Mouse (Mus musculus) lung, postnatal 0 days (tissue): ENCODE results near the gene Cisd2. TPM values are rescaled to one million over a fixed set of nuclear protein-coding genes. Genes with fewer than 3 reads are reported as not detected.

Experiments
- ATAC-seq: fragments of 200-750 bp; cut with Nextera tagmentation; 2 replicates; pipeline ENCODE4 v1.8.0; 2017; ENCODE audit warnings: moderate library complexity
- DNase-seq: peaks from one replicate; pipeline ENCODE4 v3.0.0-alpha.2; 2016; ENCODE audit warnings: low spot score
- H3K27ac ChIP-seq: fragments of 300-500 bp; sonication (generic); 2 replicates; pipeline ENCODE4 v1.5.1; 2014; ENCODE audit warnings: antibody characterized with exemption, mild to moderate bottlenecking, low read length, mixed read lengths
- H3K27me3 ChIP-seq: fragments of 300-500 bp; sonication (generic); replicated peaks from 2 replicates; pipeline ENCODE4 v1.6.1; 2014; ENCODE audit warnings: low read length, mixed read lengths; ENCODE audit not compliant: insufficient read depth
- H3K36me3 ChIP-seq: fragments of 300-500 bp; sonication (generic); 2 replicates; pipeline ENCODE4 v1.6.1; 2014; ENCODE audit warnings: low read length, mixed read lengths; ENCODE audit not compliant: insufficient read depth
- H3K4me1 ChIP-seq: fragments of 300-500 bp; sonication (generic); 2 replicates; pipeline ENCODE4 v1.6.1; 2014; ENCODE audit warnings: antibody characterized with exemption, low read depth, low read length, mixed read lengths; ENCODE audit not compliant: insufficient read depth
- H3K4me2 ChIP-seq: fragments of 300-500 bp; sonication (generic); replicated peaks from 2 replicates; pipeline ENCODE4 v1.6.1; 2014; ENCODE audit warnings: low read depth, mild to moderate bottlenecking, low read length, moderate library complexity, mixed read lengths
- H3K4me3 ChIP-seq: fragments of 300-500 bp; sonication (generic); 2 replicates; pipeline ENCODE4 v1.5.1; 2014; ENCODE audit warnings: low read depth, low read length
- H3K9ac ChIP-seq: fragments of 300-500 bp; sonication (generic); replicated peaks from 2 replicates; pipeline ENCODE4 v1.6.1; 2014; ENCODE audit warnings: low read depth, mild to moderate bottlenecking
- H3K9me3 ChIP-seq: fragments of 300-500 bp; sonication (generic); 2 replicates; pipeline ENCODE4 v1.6.1; 2016; ENCODE audit warnings: low read length, mixed read lengths
- CTCF ChIP-seq: IDR thresholded peaks from 2 replicates; pipeline ENCODE4 v1.5.1; 2016; ENCODE audit warnings: antibody characterized with exemption, mild to moderate bottlenecking
- EP300 ChIP-seq: IDR thresholded peaks from 2 replicates; pipeline ENCODE4 v1.6.1; 2016; ENCODE audit warnings: antibody characterized with exemption, mild to moderate bottlenecking, control low read depth
- WGBS: fragments of 180-500 bp; shearing (Covaris S2); extraction: QIAGEN DNeasy Blood & Tissue Kit; methylation state at CpG from one replicate; pipeline ENCODE4 v1.1.7; 2014; 5-methylcytosine and 5-hydroxymethylcytosine counted together
- polyA plus RNA-seq: library from polyadenylated mRNA; unstranded; fragments of >200 nt; fragmentation: Nextera tagmentation; extraction: Ambion mirVana; gene quantifications from 2 replicates; pipeline ENCODE4 v1.2.1, GENCODE M21; 2015

The Cisd2 gene
- polyA plus RNA-seq, 1 experiment from 2014 or later: 34.8 TPM

DNA sequence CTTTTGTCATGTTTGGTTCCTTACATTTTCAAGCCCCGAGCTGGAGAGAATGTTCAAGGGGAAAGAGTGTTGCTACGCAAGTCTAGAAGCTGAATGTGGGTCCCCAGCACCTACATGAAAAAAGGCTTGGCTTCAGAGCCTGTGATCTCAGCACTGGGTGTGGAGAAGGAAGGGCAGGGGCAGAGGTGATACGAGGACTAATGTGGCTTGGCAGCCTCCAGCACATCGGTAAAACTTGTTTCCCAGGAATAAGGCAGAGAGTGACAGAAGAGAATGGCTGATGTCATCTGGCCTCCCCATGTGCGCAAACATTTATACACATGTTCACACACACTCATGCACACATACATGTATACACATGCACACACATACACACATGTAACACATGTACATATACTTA, 28.6 kb downstream of the Cisd2 start:
- Histone ChIP-seq H3K27me3 (no peaks in the 10 kb centered on the region), H3K9ac (no peak overlapping the region), H3K4me3 (no peak overlapping the region), H3K4me1 (no peaks in the 10 kb centered on the region), H3K4me2 (no peak overlapping the region), H3K27ac (no peak overlapping the region), H3K9me3 (no peaks in the 10 kb centered on the region), H3K36me3 (no peaks in the 10 kb centered on the region)
- no peak for ATAC-seq
- DNase-seq: no peak
- TF ChIP-seq EP300 (no peak), CTCF (no peak)
- WGBS: 68% methylated on average over 5 of the region's 5 CpGs

DNA sequence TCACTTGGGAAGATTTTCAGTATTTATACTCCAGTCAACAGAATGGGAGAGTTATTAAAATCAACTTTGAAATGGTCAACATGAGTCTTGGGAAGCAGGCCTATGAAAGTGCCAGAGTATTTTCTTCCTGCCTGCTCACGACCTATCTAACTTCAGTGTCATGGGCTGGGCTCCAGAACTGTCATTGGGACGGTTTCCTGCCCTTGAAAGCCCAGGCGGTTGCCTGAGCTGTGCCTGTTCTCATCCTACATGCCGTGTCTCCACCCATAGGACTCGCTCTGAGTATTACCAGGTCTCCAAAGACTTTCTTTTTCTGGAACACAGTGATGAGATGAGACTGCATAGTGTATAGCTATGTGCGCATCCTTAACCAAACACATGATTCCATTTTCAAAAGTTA, 30.5 kb downstream of the Cisd2 start:
- H3K4me1 ChIP-seq: no peaks in the 10 kb centered on the region
- no peaks in the 10 kb centered on the region for H3K36me3 ChIP-seq
- no peak for TF ChIP-seq EP300
- no peak for TF ChIP-seq CTCF
- DNase-seq (no peak), ATAC-seq (no peak)
- WGBS: 50% methylated on average over 6 of the region's 6 CpGs
- no peak overlapping the region for H3K4me3 ChIP-seq
- H3K9me3 ChIP-seq: no peaks in the 10 kb centered on the region
- H3K27me3 ChIP-seq: no peaks in the 10 kb centered on the region
- H3K4me2 ChIP-seq: no peak overlapping the region
- H3K9ac ChIP-seq: no peak overlapping the region
- no peak overlapping the region for H3K27ac ChIP-seq

DNA sequence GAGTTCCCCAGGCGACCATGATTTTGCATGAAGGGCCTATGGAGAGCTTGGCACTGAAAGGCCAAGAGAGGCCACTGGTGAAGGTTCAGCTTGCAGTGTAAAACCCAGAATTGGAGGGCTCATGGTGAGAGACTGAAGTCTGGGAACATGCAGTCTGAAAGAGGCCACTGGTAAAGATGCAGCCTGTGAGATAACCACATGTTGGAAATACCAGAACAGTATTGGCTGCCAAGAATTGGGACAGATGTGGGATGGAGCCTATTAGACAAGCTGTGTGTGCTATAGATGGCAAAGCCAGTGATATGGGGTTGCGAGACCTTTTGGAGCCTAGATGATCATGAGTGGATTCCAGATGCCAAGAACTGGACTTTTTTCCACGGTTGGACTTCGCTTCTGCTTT, 43.9 kb downstream of the Cisd2 start:
- H3K9me3 ChIP-seq: no peaks in the 10 kb centered on the region
- WGBS: 90% methylated on average over 4 of the region's 4 CpGs
- no peak overlapping the region for H3K9ac ChIP-seq
- H3K36me3 ChIP-seq: no peaks in the 10 kb centered on the region
- no peak overlapping the region for H3K4me3 ChIP-seq
- ATAC-seq: no peak
- DNase-seq: no peak
- no peak overlapping the region for H3K4me2 ChIP-seq
- no peak overlapping the region for H3K27ac ChIP-seq
- H3K27me3 ChIP-seq: no peaks in the 10 kb centered on the region
- H3K4me1 ChIP-seq: no peaks in the 10 kb centered on the region
- TF ChIP-seq EP300: no peak
- no peak for TF ChIP-seq CTCF

DNA sequence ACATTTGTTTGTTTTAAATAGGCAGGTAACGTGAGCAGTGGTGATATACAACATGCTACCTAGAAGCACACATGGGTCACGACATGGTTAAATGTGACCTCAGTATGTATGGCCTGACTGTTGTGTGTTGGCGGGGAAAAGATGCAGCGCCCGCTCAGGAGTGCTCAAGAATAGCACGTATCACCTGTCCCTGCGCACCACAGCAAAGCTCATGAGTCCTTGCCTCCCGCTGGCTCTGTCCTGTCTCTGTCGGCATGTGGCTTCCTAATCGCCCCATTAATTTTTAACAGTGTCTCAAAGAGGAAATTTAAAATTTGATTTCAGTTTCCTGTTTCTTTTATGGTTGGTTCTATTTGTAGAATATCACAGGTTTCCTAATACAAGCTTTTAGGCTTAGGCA, 46.3 kb downstream of the Cisd2 start:
- no peaks in the 10 kb centered on the region for H3K9me3 ChIP-seq
- no peaks in the 10 kb centered on the region for H3K36me3 ChIP-seq
- H3K4me3 ChIP-seq: no peak overlapping the region
- no peak for DNase-seq
- no peaks in the 10 kb centered on the region for H3K4me1 ChIP-seq
- no peak overlapping the region for H3K4me2 ChIP-seq
- H3K9ac ChIP-seq: no peak overlapping the region
- WGBS: 70% methylated on average over 10 of the region's 10 CpGs
- TF ChIP-seq EP300: no peak
- no peak for TF ChIP-seq CTCF
- ATAC-seq: no peak
- no peaks in the 10 kb centered on the region for H3K27me3 ChIP-seq
- H3K27ac ChIP-seq: no peak overlapping the region

DNA sequence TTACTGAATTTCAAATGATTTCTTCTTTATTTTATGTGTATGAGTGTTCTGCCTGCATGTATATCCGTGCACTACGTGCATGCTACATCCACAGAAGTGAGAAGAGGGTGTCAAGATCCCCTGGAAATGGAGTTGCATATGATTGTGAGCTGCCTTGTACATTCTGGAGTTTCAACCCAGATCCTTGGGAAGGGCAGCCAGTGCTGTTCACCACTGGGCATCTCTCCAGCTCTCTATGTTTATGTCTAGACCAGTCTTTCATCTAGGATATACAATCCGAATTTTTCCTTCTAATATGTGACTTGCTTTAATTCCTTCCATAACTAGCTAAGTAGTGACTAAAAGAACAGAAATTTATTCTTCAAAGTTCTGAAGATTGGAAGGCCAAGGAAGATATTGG, 47.9 kb downstream of the Cisd2 start:
- WGBS: 57% methylated on average over 3 of the region's 3 CpGs
- Histone ChIP-seq H3K4me1 (no peaks in the 10 kb centered on the region), H3K36me3 (no peaks in the 10 kb centered on the region), H3K27me3 (no peaks in the 10 kb centered on the region), H3K9me3 (no peaks in the 10 kb centered on the region), H3K4me2 (no peak overlapping the region), H3K4me3 (no peak overlapping the region), H3K9ac (no peak overlapping the region), H3K27ac (no peak overlapping the region)
- DNase-seq: no peak
- TF ChIP-seq CTCF (no peak), EP300 (no peak)
- no peak for ATAC-seq

DNA sequence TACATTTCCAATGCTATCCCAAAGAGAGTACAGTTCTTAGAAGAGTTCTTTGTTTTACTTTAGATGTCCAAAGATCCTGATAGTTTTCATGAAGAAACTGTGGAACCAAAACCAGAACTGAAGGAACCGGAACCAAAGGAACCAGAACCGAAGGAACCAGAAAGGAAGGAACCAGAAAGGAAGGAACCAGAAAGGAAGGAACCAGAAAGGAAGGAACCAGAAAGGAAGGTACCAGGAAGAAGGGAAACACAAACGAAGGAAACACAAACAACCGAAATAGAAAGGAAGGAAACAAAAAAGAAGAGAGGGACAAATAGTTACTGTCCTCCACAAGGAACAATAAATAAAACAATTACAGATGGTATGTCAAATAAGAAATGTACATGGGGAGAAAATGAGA, 66.3 kb downstream of the Cisd2 start:
- no peaks in the 10 kb centered on the region for H3K9me3 ChIP-seq
- DNase-seq: no peak
- 71% methylated on average over 4 of the region's 4 CpGs for WGBS
- no peaks in the 10 kb centered on the region for H3K27me3 ChIP-seq
- no peak overlapping the region for H3K4me2 ChIP-seq
- TF ChIP-seq CTCF (no peak), EP300 (no peak)
- no peaks in the 10 kb centered on the region for H3K4me1 ChIP-seq
- no peak overlapping the region for H3K4me3 ChIP-seq
- no peaks in the 10 kb centered on the region for H3K36me3 ChIP-seq
- no peak for ATAC-seq
- H3K27ac ChIP-seq: no peak overlapping the region
- no peak overlapping the region for H3K9ac ChIP-seq

Other genes starting within 250 kb of the Cisd2 start
- gene Cenpe, start 211.4 kb downstream of the Cisd2 start, polyA plus RNA-seq: 1.1 and 1.6 TPM in 2 replicates
- gene Bdh2, start 142.7 kb downstream of the Cisd2 start, polyA plus RNA-seq: 5.8 and 5.9 TPM in 2 replicates
- 0.26 and 0.57 TPM in 2 replicates for gene Slc9b2, start 116.2 kb downstream of the Cisd2 start, polyA plus RNA-seq
- gene Slc9b1, start 75.9 kb downstream of the Cisd2 start, polyA plus RNA-seq: 0.26 and 0.31 TPM in 2 replicates
- gene Ube2d3, start 14.2 kb upstream of the Cisd2 start, polyA plus RNA-seq: 386 TPM in 2 replicates
- gene Manba, start 61.7 kb upstream of the Cisd2 start, polyA plus RNA-seq: 9.2 and 9.9 TPM in 2 replicates